Mouse (Mus musculus) liver, embryonic 13.5 days (tissue): ENCODE results near the gene Gsdma. TPM values are rescaled to one million over a fixed set of nuclear protein-coding genes. Genes with fewer than 3 reads are reported as not detected.
"Not testable (repeated sequence)": the region's sequence is repeated elsewhere in the genome, so short reads cannot be mapped to it uniquely, and the experiment has no call there.

Experiments used
- ATAC-seq: fragments of 200-750 bp; cut with Nextera tagmentation; 2 replicates; pipeline ENCODE4 v1.8.0; 2017; ENCODE audit warnings: low read depth, mild to moderate bottlenecking, moderate number of reproducible peaks, moderate library complexity
- DNase-seq: peaks from one replicate; pipeline ENCODE4 v3.0.0; 2022
- H3K27ac ChIP-seq: fragments of 300-500 bp; sonication (generic); 2 replicates; pipeline ENCODE4 v1.5.1; 2015; ENCODE audit warnings: moderate library complexity, mild to moderate bottlenecking, inconsistent platforms
- H3K27me3 ChIP-seq: fragments of 300-500 bp; sonication (generic); 2 replicates; pipeline ENCODE4 v1.6.1; 2015; ENCODE audit warnings: mild to moderate bottlenecking, inconsistent platforms
- H3K36me3 ChIP-seq: fragments of 300-500 bp; sonication (generic); 2 replicates; pipeline ENCODE4 v1.6.1; 2015; ENCODE audit warnings: mild to moderate bottlenecking, inconsistent platforms
- H3K4me1 ChIP-seq: fragments of 300-500 bp; sonication (generic); replicated peaks from 2 replicates; pipeline ENCODE4 v1.6.1; 2015; ENCODE audit warnings: inconsistent platforms
- H3K4me2 ChIP-seq: fragments of 300-500 bp; sonication (generic); 2 replicates; pipeline ENCODE4 v1.6.1; 2015; ENCODE audit warnings: inconsistent platforms, mild to moderate bottlenecking, moderate library complexity
- H3K4me3 ChIP-seq: fragments of 300-500 bp; sonication (generic); replicated peaks from 2 replicates; pipeline ENCODE4 v1.5.1; 2015; ENCODE audit warnings: mild to moderate bottlenecking, inconsistent platforms
- H3K9ac ChIP-seq: fragments of 300-500 bp; sonication (generic); 2 replicates; pipeline ENCODE4 v1.6.1; 2015; ENCODE audit warnings: mild to moderate bottlenecking, inconsistent platforms
- H3K9me3 ChIP-seq: fragments of 300-500 bp; sonication (generic); replicated peaks from 2 replicates; pipeline ENCODE4 v1.6.1; 2016; ENCODE audit warnings: inconsistent platforms
- WGBS: fragments of 180-500 bp; shearing (Covaris S2); methylation state at CpG from one replicate; pipeline ENCODE4 v1.1.7; 2015; ENCODE audit not compliant: insufficient replicate concordance; 5-methylcytosine and 5-hydroxymethylcytosine counted together
- polyA plus RNA-seq: library from polyadenylated mRNA; unstranded; fragments of >200 nt; fragmentation: Nextera tagmentation; extraction: Ambion mirVana; gene quantifications from 2 replicates; pipeline ENCODE4 v1.2.1, GENCODE M21; 2015

The Gsdma gene
- polyA plus RNA-seq = not detected in 2 replicates

DNA sequence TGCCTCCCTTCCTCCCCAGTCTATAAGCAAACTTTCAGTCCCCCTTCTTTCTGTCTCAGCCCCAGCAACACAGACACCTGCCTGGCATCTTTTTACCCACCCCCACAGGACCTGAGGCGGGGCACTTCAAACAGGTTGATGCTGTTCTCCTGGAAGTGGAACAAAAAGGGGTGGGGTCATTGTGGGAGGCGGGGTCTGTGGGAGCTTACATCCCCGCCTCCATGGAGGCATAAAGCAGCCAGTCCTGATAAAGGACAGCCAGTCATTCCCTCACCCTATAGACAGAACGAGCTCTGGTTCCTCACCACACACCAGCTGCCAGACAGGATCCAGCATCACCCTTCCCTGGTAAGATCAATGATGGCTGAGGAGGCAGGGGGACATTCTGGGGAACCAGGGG is at the start of gene Gsdma:
TSS of gene Gsdma (plus strand) at position 261 of the 400 bp plus-strand sequence.
- Histone ChIP-seq H3K4me2 (no peak within 1 kb of the TSS), H3K4me3 (no peak within 1 kb of the TSS), H3K4me1 (peaks cover 3% of the 10 kb centered on the region; the same call in 1 of the 2 replicates), H3K36me3 (no peaks in the 10 kb centered on the region), H3K27ac (no peak within 1 kb of the TSS), H3K9me3 (no peaks in the 10 kb centered on the region), H3K9ac (no peak within 1 kb of the TSS), H3K27me3 (peaks cover 56% of the 10 kb centered on the region)
- DNase-seq (no peak), ATAC-seq (no peak)
- WGBS = 19% methylated on average over 4 of the region's 4 CpGs

DNA sequence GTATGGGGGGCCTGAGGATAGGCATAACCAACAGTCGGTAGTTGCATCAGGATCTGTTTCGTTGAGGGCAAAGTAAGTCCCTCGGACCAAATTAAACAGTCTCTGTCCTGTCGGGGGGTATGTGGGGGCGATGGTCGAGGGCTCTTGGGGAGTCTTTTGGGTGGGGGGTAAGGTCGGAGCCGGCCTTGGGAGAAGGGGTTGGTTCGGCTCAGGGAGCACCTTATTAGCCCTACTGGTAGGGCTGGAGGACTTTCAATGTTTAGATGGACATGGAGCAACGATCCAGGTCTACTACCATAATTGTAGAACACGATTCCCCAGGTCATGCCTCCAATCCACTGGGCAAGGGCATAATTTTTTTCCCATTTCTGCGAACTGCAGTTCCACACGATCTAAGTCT is 43.4 kb upstream of the Gsdma start:
- no peak overlapping the region for H3K27ac ChIP-seq
- no peak overlapping the region for H3K9ac ChIP-seq
- no peak for DNase-seq
- H3K4me3 ChIP-seq = no peak overlapping the region
- 0 out of 2 replicates have a peak, but pooled peaks cover 10% of the 10 kb centered on the region for H3K9me3 ChIP-seq
- H3K27me3 ChIP-seq = no peaks in the 10 kb centered on the region
- no peak for ATAC-seq
- H3K36me3 ChIP-seq = no peaks in the 10 kb centered on the region
- no peak overlapping the region for H3K4me2 ChIP-seq
- WGBS = 80% methylated on average over 13 of the region's 13 CpGs
- H3K4me1 ChIP-seq = no peaks in the 10 kb centered on the region

DNA sequence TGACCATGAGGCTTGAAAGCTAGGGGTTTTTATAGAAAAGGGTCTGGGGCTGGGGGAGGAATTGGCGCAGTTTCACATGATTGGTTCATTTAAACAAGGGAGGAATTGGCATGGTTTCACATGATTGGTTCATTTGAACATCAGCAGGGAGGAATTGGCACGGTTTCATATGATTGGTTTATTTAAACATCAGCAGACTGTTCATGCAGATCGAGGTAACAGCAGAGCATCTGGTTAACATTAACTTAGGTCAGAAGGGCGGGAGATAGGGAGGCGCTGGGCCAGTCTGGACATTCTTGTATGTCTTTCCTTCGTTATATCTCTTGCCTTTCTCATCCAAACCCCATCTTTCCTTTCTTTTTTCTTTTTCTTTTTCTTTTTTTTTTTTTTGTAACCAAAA is 40.2 kb upstream of the Gsdma start:
- not testable (repeated sequence) for H3K4me3 ChIP-seq, ATAC-seq, H3K27ac ChIP-seq, H3K9me3 ChIP-seq, H3K4me1 ChIP-seq, H3K4me2 ChIP-seq, H3K9ac ChIP-seq, DNase-seq, H3K36me3 ChIP-seq, H3K27me3 ChIP-seq
- 67% methylated on average over 6 of the region's 6 CpGs for WGBS

DNA sequence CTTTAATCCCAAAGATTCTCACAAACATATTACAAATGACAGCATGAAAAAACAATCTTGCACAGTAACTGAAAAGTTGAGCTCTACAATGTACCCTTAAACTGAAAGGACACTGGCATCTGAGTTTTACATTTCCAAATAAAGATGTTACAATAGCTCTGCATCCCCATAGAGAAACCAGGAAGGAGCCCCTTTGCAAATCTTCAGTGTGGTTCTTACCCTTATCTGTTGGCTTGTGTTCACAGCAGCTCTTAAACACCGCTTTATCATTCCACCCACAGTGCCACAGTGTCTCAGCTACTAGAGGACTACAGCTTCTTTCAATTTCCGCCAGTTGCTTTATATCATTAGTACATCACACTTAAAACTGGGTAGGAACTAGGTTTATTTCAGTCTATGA is 39.8 kb upstream of the Gsdma start:
- not testable (repeated sequence) for H3K27me3 ChIP-seq, H3K4me3 ChIP-seq, H3K36me3 ChIP-seq, H3K27ac ChIP-seq, H3K4me2 ChIP-seq, ATAC-seq, H3K9ac ChIP-seq, DNase-seq, H3K9me3 ChIP-seq, H3K4me1 ChIP-seq
- 65% methylated on average over 2 of the region's 2 CpGs for WGBS

DNA sequence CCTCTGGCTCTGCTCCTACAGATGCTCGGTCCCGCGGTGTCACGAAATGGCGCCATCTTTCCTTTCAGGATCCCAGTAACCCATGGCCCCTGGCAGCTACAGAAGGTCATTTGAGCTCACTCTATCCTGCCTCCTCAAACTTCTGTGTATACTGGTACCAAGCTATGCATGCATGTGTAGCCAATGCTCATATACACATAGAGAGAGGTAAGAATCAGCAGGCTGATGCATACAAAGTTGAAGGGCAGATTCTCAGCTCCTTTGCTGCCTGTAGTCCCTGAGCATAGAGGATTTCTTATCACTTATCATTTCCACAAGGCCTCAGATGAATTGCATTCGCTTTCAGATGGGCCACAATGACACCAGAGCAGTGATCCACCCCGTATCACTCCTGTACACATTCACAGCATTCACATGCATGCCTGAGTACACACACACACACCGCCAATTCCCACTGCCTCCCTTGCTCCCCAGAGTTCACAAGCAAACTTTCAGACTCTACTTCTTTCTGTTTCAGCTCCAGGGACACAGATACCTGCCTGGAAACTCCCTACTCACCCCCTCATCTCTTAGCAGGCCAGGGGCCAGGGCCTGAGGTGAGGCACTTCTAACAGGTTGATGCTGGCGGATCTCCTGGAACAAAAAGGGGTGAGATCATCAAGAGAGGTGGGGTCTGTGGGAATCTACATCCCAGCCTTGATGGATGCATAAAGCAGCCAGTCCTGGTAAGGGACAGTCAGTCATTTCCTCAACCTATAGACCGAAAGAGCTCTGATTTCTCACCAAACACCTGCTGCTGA is 38.3 kb upstream of the Gsdma start, which contains the start of the genes Gm12355 and Gsdma3:
TSS of gene Gm12355 (minus strand) at position 51 of the 800 bp plus-strand sequence.
TSS of gene Gsdma3 (plus strand) at position 750 of the 800 bp plus-strand sequence.
- no peaks in the 10 kb centered on the region for H3K4me1 ChIP-seq
- peaks cover 6% of the 10 kb centered on the region; the same call in 1 of the 2 replicates for H3K27me3 ChIP-seq
- H3K4me3 ChIP-seq = no peak within 1 kb of the TSS
- WGBS = 78% methylated on average over 10 of the region's 10 CpGs
- no peak within 1 kb of the TSS for H3K27ac ChIP-seq
- H3K36me3 ChIP-seq = no peaks in the 10 kb centered on the region
- ATAC-seq (no peak), DNase-seq (no peak)
- no peak within 1 kb of the TSS for H3K4me2 ChIP-seq
- no peak within 1 kb of the TSS for H3K9ac ChIP-seq
- H3K9me3 ChIP-seq = 0 out of 2 replicates have a peak, but pooled peaks cover 10% of the 10 kb centered on the region

DNA sequence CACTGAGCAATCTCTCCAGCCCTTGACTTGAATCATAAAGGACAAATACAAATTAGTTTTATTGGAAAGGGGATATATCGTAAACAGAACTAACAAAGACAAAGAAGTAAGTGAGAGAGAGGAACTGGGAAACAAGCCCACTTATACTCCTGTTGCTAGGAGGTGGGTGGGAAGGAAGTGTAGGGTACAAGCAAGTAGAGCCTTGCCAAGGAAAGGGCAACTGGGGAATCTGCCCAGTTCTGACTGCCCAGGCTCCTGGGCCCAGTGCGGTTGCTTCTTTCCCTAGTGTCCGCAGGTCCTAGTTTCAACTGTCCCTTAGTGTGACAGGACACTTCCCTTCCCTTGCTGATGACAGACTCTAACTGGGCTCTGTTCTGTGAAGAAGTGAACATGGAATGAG is 35.4 kb upstream of the Gsdma start:
- WGBS = 87% methylated on average over 3 of the region's 3 CpGs
- Histone ChIP-seq H3K4me1 (no peaks in the 10 kb centered on the region), H3K9me3 (0 out of 2 replicates have a peak, but pooled peaks cover 4% of the 10 kb centered on the region), H3K27me3 (peaks cover 7% of the 10 kb centered on the region; the same call in 1 of the 2 replicates), H3K4me2 (no peak overlapping the region), H3K4me3 (no peak overlapping the region), H3K27ac (no peak overlapping the region), H3K36me3 (no peaks in the 10 kb centered on the region), H3K9ac (no peak overlapping the region)
- DNase-seq (no peak), ATAC-seq (no peak)

DNA sequence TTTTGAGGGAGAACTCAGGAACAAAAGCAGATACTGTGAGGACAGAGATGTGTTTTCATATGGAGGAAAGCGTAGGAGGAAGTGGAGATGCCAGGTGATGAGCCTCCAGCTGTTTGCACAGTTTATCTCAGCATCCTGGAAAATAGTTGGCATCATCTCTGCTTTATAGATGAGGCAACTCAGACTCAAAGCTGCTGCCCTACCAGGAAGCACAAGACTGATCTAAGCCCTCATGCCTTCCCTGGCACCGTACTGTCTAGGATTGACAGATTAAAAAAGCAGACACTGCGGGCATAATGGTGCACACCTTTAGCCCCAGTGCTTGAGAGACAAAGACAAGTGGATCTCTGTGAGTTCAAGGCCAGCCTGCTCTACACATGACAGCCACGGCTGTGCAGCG is 33.5 kb upstream of the Gsdma start:
- Histone ChIP-seq H3K4me3 (no peak overlapping the region), H3K4me2 (no peak overlapping the region), H3K9ac (no peak overlapping the region), H3K27ac (no peak overlapping the region), H3K27me3 (peaks cover 7% of the 10 kb centered on the region; the same call in 1 of the 2 replicates), H3K4me1 (no peaks in the 10 kb centered on the region), H3K36me3 (no peaks in the 10 kb centered on the region), H3K9me3 (no peaks in the 10 kb centered on the region)
- ATAC-seq = no peak
- no peak for DNase-seq
- WGBS = 72% methylated on average over 5 of the region's 5 CpGs

DNA sequence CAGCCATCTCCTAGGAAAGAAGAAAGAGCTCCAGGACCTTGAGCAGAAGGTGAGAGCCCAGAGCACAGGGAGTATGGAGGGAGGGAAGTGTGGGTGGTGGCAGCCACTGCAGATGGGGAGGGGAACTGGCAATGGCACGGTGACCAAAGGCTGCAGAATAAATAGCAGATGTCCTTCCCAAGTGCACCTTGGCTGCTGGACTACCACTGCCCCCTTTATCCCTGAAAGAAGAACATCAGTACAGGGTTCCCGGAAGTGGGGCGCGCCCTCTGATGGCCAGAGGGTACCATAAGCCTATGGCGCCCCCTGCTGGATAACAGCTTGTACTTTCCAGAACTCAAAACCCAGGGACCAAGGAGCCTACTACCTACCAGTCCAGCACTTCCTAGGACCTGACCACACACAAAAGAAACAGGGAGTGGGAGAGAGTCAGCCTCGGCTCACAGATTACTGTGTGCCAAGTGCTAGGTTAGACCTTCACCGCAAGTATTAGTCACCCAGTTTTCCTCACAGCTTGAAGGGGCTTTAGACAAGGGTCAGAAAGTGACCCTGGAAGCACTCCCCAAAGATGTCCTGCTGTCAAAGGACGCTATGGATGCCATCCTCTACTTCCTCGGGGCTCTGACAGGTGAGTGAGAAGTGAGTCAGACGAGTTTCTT is 28.7 kb upstream of the Gsdma start:
- H3K36me3 ChIP-seq, H3K9me3 ChIP-seq, H3K4me1 ChIP-seq, H3K4me2 ChIP-seq, H3K9ac ChIP-seq, H3K27me3 ChIP-seq, H3K27ac ChIP-seq, H3K4me3 ChIP-seq: not testable (repeated sequence)
- ATAC-seq (0 out of 2 replicates have a peak, but pooled peaks have one; percentile 36), DNase-seq (peak; percentile 30)
- WGBS = 16% methylated on average over 10 of the region's 10 CpGs

DNA sequence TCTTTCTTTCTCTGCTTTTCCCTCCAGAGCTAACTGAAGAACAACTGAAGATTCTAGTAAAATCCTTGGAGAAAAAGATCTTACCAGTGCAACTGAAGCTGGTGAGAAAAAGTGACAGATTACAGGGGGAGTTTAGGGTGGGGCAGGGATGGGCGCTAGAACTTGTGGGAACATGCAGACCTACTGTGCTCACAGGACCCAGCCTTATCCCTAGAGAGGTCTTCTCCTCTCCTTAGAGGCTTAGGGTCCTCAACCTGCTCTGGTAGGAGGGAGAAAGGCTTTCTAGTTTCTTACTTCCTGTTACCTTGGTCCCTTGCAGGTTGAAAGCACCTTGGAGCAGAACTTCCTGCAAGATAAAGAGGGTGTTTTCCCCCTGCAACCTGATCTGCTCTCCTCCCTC is 26.6 kb upstream of the Gsdma start:
- ATAC-seq (no peak), DNase-seq (no peak)
- H3K27ac ChIP-seq = no peak overlapping the region
- H3K27me3 ChIP-seq = 0 out of 2 replicates have a peak, but pooled peaks cover 9% of the 10 kb centered on the region
- H3K36me3 ChIP-seq = no peaks in the 10 kb centered on the region
- H3K4me3 ChIP-seq = no peak overlapping the region
- WGBS = 39% methylated on average over 1 of the region's 1 CpGs
- H3K4me2 ChIP-seq = no peak overlapping the region
- H3K9ac ChIP-seq = no peak overlapping the region
- no peaks in the 10 kb centered on the region for H3K9me3 ChIP-seq
- H3K4me1 ChIP-seq = no peaks in the 10 kb centered on the region

DNA sequence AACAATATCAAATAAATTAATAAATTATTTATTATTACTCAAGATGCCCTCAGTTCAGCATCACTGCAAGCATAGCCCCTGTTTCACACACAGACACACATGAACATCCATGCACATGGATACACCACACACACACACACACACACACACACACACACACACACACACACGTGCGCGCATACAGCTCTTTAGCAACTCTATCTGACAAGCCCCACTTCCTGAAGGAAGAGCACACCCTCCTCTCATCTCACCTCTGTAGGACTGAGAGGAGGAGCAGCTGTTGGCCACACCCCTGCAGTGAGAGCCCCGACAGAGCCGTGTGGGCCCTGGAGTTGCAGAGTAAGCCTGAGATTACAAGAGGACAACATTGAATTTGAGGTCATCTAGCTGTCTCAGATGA is 24.1 kb upstream of the Gsdma start:
- H3K36me3 ChIP-seq = no peaks in the 10 kb centered on the region
- H3K9me3 ChIP-seq = no peaks in the 10 kb centered on the region
- no peak overlapping the region for H3K4me3 ChIP-seq
- H3K4me2 ChIP-seq = no peak overlapping the region
- ATAC-seq = no peak
- no peak for DNase-seq
- H3K27me3 ChIP-seq = 0 out of 2 replicates have a peak, but pooled peaks cover 13% of the 10 kb centered on the region
- H3K27ac ChIP-seq = no peak overlapping the region
- H3K9ac ChIP-seq = no peak overlapping the region
- H3K4me1 ChIP-seq = no peaks in the 10 kb centered on the region
- 24% methylated on average over 5 of the region's 5 CpGs for WGBS

DNA sequence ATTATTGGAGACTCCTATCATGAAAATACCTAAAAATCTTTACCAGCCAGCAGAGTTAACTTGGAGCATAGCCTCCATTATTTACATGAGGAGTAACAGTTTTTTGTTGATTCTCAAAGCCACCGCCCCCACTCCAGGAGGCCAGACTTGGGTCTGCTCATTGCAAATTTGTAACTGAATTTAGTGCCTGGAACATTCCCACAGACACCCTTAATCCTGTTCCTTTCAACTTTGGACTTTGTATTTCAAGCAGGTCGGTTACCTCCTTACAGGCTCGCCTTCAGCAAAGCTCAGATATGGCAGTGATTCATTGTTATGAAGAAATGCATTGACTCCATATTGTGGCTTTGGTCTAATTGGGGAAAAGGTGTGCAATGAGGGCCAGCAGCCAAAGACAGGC is 19.4 kb upstream of the Gsdma start:
- peaks cover 30% of the 10 kb centered on the region for H3K27me3 ChIP-seq
- H3K27ac ChIP-seq = no peak overlapping the region
- no peak overlapping the region for H3K9ac ChIP-seq
- no peak for ATAC-seq
- DNase-seq = no peak
- H3K9me3 ChIP-seq = no peaks in the 10 kb centered on the region
- no peaks in the 10 kb centered on the region for H3K36me3 ChIP-seq
- H3K4me1 ChIP-seq = no peaks in the 10 kb centered on the region
- H3K4me3 ChIP-seq = no peak overlapping the region
- no peak overlapping the region for H3K4me2 ChIP-seq
- 62% methylated on average over 3 of the region's 3 CpGs for WGBS
